Mouse (Mus musculus) gastrocnemius, postnatal 10 days (tissue): ENCODE data around the gene Frzb. TPM values are rescaled to one million over a fixed set of nuclear protein-coding genes. Genes with fewer than 3 reads are reported as not detected.
"Not testable (repeated sequence)": the region's sequence is repeated elsewhere in the genome, so short reads cannot be mapped to it uniquely, and the experiment has no call there.

ENCODE experiments used
- DNase-seq: peaks from one replicate; pipeline ENCODE4 v3.0.0; 2021; ENCODE audit warnings: mixed read lengths
- long read RNA-seq, 2 experiments: library from polyadenylated mRNA; stranded (forward); transcript quantifications; one replicate each; pipeline ENCODE4 v2.0.0; 2021
- total RNA-seq, 2 experiments: library from RNA; stranded (reverse); gene quantifications; 2 replicates each; pipeline ENCODE4 v1.2.3; 2021

The Frzb gene
- 10 to 100 TPM; 51.6 to 55.5 TPM for total RNA-seq
- long read RNA-seq, experiment 1, transcript Frzb-201 (6 exons, 3,149 nt) = major isoform, 49 of 51 reads
- long read RNA-seq, experiment 1, partial matches to known transcripts = 1 of 51 reads
- long read RNA-seq, experiment 1, other reads (novel, unspliced or antisense) = 1 of 51 reads
- long read RNA-seq, experiment 2, transcript Frzb-201 (6 exons, 3,149 nt) = major isoform, 33 of 37 reads
- long read RNA-seq, experiment 2, partial matches to known transcripts = 3 of 37 reads
- long read RNA-seq, experiment 2, other reads (novel, unspliced or antisense) = 1 of 37 reads

GRCm38 (mm10) chr2:80447291-80447791 lies at the start of gene Frzb:
TSS of gene Frzb (minus strand) at chr2:80447625.
- DNase-seq = peak; percentile 47

DNA sequence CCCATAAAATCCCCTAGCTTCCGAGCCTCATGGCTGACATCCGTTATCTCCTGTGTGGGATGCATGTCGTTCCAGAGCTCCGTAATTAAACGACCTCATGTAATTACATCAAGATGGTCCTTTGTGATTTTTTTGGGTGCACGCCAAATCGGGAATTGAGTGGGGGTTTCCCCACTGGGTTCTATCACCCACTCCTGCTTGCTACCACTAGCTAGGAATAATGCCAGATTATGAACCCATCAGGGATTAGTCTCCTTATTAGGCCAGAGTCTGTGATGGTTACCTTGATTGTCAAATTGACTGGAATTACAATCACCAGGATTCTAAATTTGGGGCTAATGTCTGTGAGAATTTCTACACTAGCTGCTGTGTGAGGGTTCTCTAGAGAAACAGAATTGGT lies 47.9 kb upstream of the Frzb start:
- DNase-seq = not testable (repeated sequence)

GRCm38 (mm10) chr2:80486851-80487250 lies 39.4 kb upstream of the Frzb start:
- DNase-seq = peak; percentile 32

GRCm38 (mm10) chr2:80484951-80485350 lies 37.5 kb upstream of the Frzb start:
- DNase-seq = no peak

DNA sequence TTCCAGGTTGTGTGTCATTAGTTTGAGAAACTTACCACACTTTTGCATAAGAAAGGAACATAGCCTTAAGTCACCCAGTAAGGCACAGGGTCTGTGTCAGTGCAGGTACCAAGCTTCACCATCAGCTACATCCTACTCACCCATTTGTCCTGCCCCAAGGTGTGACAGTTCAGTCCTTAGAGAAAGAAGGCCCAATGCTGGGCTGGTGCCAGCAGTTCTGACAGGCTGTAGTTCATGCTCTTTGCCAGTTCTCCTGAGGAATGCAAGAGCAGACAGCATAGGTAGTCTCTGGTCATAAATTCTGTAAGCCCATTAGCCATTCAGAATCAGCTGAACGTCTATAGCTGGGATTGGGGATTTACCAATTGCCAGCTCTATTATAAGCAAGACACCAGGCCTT lies 28.4 kb upstream of the Frzb start:
- DNase-seq = no peak

- no peak for DNase-seq
Observed at GRCm38 (mm10) chr2:80474247-80474796, 26.9 kb upstream of the Frzb start.

DNA sequence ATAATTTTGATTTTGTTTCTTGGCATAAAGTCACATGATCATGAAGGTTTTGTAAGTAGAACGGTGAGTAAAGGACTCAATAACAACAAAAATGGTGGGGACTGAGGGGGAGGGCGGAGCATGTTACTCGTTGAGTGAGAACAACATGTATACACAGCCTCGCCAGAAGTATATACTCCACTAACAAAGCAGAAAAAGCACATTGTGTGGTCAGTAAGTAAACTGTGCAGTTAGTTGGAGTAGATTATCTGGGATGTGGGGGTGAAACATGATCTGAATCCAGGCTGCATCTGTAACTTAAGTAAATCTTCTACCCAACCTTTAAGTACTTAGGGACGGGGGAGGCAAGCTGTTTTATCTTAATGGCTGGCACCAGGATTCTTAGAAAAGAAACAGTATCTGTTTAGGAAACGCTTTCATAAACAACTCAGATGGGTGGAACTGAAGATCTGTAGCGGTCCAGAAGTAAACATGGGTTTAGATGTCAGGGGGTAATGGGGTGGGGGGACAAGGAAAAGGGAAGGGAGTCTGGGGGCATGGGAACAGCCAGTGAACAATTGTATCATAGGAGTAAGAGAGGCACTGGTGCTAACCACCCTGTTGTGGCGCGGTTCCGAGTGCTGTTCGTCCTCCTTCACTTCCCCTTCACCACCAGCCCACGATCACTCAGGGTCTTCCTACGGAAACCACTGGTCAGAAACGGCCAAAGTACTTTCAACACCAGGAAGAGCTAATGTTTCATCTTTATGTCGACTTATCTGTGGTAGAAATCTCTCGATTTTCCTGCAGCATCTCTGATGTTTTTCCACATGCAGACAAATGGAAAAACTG lies 18.8 kb upstream of the Frzb start:
- no peak for DNase-seq

- DNase-seq = no peak
Observed at GRCm38 (mm10) chr2:80461827-80462226, 14.4 kb upstream of the Frzb start.

DNA sequence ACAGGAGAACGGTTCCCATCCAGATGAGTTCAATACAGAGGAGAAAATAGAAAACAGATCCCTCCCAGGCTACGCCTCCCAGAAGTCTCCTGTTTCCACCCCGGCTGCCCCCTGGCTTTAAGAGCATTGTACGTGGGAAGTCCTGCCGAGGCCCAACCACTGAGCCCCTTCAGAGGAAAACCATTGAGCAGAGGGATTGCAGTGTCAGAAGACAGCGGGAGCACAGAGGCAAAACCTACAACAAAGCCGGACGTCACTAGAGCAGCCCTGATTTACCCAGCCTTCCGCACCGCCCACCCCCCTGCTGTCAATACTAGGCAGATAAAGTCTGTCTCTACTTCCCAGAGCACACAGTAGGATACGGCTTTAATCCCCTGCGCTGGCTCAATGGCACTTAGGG lies 806 bp upstream of the Frzb start:
- peak; percentile 7 for DNase-seq

GRCm38 (mm10) chr2:80446308-80447151 lies 895 bp downstream of the Frzb start:
- DNase-seq = peak; percentile 37

DNA sequence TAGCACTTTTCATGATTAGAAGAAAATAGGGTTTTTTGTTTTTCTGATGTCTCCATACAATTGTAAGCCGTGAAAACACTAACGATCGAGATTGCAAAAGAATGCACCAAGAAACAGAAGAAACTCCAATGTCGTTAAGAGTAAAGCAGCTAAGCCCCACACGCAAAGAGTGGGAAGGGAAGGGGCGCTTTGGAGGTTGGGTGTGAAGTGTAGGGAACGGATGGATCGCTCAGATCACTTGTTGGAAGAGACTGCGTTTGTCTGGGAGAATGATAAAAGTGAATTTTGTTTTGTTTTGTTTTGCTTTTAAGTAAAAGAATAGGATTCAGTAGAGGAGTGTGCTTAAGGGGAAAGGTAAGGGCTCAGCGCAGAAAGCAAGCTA lies 1.5 kb downstream of the Frzb start:
- no peak for DNase-seq

- no peak for DNase-seq
Observed at GRCm38 (mm10) chr2:80445491-80445890, 1.9 kb downstream of the Frzb start.

GRCm38 (mm10) chr2:80444418-80445365 lies 2.7 kb downstream of the Frzb start:
- DNase-seq = no peak

DNA sequence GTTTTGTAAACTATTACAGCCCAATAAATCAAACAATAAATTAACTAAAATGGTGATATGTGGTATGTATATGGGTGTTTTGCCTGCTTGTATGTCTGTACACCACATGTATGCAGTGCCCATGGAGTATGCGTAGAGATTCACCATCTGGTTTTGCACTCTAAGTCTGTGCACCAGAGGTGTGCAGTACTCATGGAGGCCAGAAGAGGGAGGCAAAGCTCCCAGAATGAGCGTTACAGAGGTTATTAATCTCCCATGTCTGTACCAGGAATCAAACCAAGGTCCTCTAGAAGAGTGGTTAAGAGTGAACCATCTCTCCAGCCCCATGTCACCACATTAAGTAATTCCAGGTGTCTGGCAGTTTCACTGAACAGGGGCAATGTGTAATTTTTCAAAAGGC lies 3.5 kb downstream of the Frzb start:
- DNase-seq = peak; percentile 7

- no peak for DNase-seq
Observed at GRCm38 (mm10) chr2:80441386-80441785, 6.0 kb downstream of the Frzb start.

DNA sequence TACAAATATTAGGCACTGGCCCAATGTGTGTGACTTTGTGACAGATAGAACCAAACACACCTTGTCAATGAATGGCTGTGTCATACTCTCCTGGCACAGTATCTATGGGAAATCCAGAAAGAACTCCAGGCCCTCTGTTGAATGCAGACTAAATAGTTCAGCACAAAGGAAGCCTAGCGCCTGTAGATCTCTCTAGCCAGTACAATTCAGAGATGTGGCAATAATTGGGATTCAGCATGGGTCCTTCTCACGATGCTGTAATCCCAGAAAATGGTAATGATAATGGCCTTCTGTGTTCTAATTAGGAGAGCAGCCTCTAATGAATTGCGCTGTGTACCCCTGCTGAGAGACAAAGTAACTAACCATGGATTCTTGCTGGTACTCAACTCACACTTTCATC lies 8.6 kb downstream of the Frzb start:
- no peak for DNase-seq

DNA sequence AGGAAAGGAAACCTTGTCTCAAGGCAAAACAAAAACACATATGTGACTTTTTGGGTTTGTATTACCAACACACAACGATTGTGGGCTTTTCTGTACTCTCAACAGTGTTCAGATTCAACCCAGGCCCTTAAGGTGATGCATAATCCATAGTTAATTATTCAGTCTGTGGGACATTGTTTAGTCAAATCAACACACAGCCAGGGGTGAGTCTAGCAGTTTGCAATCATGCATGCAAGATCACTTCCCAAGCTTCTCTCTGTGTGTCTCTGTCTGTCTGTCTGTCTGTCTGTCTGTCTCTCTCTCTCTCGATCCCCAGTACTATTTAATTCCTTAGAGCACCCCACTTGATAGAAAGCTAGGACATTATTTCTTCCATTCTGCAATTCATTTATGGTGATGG lies 10.0 kb downstream of the Frzb start:
- no peak for DNase-seq

- no peak for DNase-seq
Observed at GRCm38 (mm10) chr2:80434783-80435572, 12.4 kb downstream of the Frzb start.

- DNase-seq = no peak
Observed at GRCm38 (mm10) chr2:80433254-80433876, 14.1 kb downstream of the Frzb start.
